Mouse (Mus musculus) embryonic fibroblast, embryonic 13.5 days (primary cell): ENCODE measurements around the gene Nutf2.

Experiments used
- CTCF ChIP-seq: IDR thresholded peaks from 2 replicates; pipeline ENCODE4 v1.5.1; 2011; ENCODE audit warnings: mild to moderate bottlenecking, control low read depth, low read length, moderate library complexity, borderline replicate concordance; ENCODE audit not compliant: insufficient read depth
- POLR2A ChIP-seq: IDR thresholded peaks from 2 replicates; pipeline ENCODE4 v1.6.1; 2011; ENCODE audit warnings: low read depth, mild to moderate bottlenecking, control low read depth, low read length, moderate library complexity

- peak; percentile 68; the same call in 1 of the 2 replicates for TF ChIP-seq CTCF
- peak; percentile 37; the same call in 1 of the 2 replicates for TF ChIP-seq POLR2A
Measured at GRCm38 (mm10) chr8:105854715-105855216, 5.6 kb upstream of the Nutf2 start, which contains the start of gene Thap11.
